Mouse (Mus musculus) c-Kit-positive CD71-negative TER-119-negative erythroid progenitor cells, embryonic 14.5 days (primary cell): ENCODE data around the gene Tgfb1i1.

Source experiments
- DNase-seq: peaks from one replicate; pipeline ENCODE4 v3.0.0-alpha.2; 2013; ENCODE audit warnings: low read depth

Gene Tgfb1i1

GRCm38 (mm10) chr7:128246496-128247391 lies at the start of gene Tgfb1i1:
Gene Tgfb1i1 (plus strand): TSS chr7:128246812.
- no peak for DNase-seq

DNA sequence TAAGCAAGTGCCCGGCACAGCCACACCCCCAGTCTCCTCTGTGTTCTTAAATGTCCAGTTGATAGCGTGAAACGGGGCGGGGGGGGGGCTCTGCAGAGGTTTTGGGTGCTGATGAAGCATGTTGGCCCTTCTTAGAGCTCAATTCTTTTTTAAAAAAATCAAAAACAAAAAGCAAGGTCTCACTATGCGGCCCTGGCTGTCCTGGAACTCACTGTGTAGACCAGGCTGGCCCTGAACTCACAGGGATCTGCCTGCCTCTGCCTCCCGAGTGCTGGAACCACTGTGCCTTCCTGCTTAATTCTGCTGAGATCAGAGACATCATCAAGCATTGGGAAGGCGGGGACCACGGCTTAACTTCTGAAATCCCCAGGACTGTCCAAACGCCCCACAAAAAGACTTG lies 45.0 kb upstream of the Tgfb1i1 start:
- DNase-seq: no peak

GRCm38 (mm10) chr7:128203071-128203470 lies 43.5 kb upstream of the Tgfb1i1 start:
- DNase-seq: no peak

GRCm38 (mm10) chr7:128204179-128204578 lies 42.4 kb upstream of the Tgfb1i1 start:
- no peak for DNase-seq

DNA sequence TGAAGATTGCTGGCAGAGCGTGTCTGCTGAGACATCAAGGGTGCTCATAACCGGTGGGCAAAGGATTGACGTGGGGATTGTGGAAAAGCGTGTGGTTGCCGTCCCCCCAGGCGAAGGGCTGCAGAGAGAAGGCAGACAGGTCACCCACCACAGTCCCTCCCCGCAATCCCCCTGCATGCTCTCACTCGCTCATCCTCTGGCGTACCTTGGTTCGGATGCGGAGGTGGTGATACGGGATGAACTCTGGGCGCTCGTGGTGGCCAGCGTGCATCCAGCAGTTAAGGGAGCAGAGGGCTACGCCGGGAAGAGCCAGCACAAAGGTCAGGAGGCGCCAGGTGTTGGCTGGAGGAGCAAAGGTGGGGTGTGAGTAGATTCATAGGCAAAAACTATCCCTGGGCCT lies 40.9 kb upstream of the Tgfb1i1 start:
- no peak for DNase-seq

GRCm38 (mm10) chr7:128206152-128206551 lies 40.5 kb upstream of the Tgfb1i1 start, which contains the start of gene Cox6a2:
Gene Cox6a2 (minus strand): TSS chr7:128206387.
- DNase-seq: no peak

DNA sequence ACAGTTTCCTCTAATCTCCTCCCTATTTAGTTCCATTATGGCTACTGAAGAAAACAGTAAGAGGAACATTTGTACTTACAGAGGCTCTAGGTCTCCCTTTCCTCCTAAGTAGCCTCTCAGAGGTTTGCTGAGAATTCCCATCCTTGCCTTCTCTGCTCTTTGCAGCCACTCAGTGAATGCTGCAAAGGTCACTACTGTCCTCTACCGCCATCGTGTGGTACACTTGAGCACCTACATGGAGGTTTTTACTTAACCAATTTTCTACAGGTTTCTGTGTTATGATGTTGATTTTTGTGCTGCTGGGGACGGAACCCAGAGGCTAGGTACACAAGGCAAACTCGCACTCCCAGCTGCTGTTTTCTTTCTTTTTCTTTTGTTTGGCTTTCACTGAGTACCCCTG lies 38.4 kb upstream of the Tgfb1i1 start:
- peak; percentile 58 for DNase-seq

GRCm38 (mm10) chr7:128209826-128210225 lies 36.8 kb upstream of the Tgfb1i1 start:
- DNase-seq: no peak

- no peak for DNase-seq
Observed at GRCm38 (mm10) chr7:128219952-128220351, 26.7 kb upstream of the Tgfb1i1 start.

GRCm38 (mm10) chr7:128220936-128221335 lies 25.7 kb upstream of the Tgfb1i1 start:
- no peak for DNase-seq

DNA sequence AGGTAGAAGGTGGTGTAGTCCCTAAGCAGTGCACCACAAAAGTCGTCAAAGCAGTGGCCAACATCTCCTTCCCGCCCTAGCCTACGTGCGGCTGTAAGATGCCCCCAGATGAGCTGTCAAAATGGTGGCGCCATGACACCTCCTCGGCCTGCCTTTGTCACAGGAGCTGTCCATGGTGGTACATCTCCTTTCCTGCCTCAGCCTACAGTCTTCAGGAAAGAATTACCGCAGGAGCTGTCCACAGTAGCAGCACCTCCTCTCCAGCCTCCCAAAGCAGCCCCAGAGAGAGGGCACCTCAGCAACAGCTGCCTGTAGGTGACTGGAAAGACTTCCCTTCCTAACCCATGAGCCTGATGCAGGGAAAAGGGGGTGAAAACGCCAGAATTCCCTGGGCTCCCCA lies 14.9 kb upstream of the Tgfb1i1 start:
- peak; percentile 55 for DNase-seq

- DNase-seq: no peak
Observed at GRCm38 (mm10) chr7:128234796-128235195, 11.8 kb upstream of the Tgfb1i1 start.

DNA sequence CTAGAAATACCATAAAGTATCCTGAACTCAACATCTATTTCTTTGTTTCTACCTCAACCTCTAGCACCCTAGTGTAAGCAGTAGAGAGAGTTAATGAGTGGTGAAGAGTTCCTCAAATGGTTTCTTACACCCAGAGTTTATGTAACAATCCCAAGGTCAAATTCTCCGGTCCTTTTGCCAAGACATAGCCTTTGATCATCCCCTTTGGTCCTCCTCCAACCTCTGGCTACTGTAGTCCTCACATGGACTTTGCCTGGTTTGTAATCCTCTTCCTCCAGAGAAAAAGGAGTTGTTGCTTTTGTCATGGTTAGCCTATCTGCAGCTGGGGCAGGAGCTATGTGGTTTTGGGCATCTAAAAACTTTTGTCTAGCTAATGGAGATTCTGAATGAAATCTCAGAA lies 11.1 kb upstream of the Tgfb1i1 start:
- DNase-seq: no peak

DNA sequence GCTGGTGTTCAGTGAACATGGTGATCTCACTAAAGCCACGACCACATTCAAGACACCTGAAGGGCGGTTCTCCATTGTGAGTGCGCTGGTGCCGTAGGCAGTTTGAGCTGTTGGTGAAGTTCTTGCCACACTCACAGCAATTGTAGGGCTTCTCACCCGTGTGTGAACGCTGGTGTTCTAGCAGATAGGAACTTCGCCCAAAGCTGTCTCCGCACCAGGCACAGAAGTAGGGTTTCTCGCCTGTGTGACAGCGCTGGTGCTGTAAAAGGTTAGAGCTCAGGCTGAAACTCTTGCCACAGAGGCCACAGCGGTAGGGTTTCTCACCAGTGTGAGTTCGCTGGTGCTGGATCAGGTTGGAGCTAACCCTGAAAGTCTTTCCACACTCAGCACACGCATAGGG lies 10.2 kb upstream of the Tgfb1i1 start:
- DNase-seq: no peak

DNA sequence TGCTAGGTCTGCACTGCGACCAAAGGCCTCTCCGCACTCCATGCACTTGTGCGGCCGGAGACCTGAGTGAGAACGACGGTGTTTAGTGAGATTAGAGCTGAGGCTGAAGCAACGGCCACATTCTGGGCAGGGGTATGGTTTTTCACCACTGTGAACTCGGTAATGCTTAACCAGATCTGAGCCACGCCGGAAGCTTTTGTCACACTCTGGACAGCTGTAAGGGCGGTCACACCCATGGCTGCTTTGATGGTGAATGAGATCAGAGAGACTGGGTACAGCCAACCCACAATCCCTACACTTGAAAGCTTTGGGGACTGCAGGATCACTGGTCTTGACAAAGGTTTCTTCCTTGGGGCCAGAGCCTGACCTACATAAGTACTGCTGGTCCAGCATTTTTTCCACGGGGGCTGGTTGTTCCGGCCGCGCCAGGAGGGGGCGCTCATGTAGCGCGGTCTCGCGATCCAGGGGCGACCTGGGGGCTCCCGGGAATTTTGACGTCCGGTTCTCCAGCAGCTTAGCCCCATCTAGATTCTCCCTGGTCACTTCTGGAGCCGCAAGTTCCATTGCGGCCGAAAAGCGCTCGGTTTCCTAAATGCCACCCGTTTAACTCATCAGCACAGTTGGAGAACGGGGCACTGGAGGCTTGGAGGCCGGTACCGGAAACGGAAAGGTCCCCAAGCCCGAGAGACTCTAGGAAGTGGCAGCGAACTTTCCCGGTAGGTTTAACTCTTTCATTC lies 9.6 kb upstream of the Tgfb1i1 start, which contains the start of gene Armc5:
Gene Armc5, plus strand, starts transcription at position 487 of the 737 bp plus-strand sequence.
- peak; percentile 69 for DNase-seq

DNA sequence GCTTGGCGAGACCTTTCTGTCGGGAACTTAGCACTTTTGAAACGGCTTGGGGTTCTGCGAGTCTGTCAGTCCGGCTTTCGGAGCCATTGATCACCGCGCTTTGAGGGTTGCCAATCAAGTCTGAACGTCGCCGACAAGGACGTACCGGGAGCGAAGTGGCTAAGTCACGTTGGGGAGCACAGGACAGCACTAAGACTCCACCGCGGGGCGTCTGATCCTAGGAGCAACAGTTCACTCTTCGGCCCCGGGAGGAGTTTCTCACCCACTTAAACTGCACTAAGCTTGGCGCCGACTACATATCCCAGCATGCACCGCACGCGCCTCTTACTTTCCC lies 9.1 kb upstream of the Tgfb1i1 start:
- no peak for DNase-seq

DNA sequence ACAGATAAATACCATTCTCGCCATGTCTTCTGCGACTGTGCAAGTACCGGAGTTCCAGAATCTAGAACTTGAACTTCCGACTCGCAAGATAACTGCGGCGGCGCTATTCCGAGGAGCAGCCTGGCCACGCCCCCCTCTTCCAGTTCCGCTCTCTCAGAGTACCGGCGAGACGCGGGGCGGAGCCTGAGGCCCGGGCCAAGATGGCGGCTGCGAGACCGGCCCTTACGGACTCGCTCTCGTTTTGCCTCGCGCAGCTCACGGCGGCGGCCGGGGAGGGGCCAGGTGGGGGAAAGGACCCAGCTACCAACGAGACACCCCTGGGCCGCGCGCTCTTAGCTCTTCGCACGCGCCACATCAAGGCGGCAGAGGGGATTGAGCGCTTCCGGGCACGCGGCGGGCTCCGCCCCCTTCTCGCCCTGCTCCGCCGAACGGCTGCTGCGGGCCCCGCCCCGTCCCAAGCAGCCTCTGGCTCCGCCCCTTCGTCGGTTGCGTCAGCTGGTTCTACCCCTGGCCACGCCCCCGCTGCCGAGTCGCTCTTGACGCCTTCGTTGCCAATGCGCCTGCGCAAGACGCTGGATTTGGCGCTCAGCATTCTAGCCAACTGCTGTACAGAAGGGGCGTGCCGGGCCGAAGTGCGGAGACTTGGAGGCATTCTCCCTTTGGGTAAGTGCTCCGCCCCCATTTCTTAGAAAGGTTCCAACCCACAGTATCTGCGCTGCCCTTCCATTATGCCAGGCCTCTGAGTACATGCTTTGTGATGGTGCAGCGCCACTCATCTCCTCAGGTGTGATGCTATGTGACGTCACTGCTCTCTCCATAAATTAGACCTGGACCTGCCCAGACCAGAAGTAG lies 8.5 kb upstream of the Tgfb1i1 start, which contains the start of gene 9130023H24Rik:
Gene 9130023H24Rik, minus strand, starts transcription at position 105 of the 852 bp plus-strand sequence.
- peak; percentile 100 for DNase-seq

- peak; percentile 46 for DNase-seq
Observed at GRCm38 (mm10) chr7:128238991-128239390, 7.6 kb upstream of the Tgfb1i1 start.

DNA sequence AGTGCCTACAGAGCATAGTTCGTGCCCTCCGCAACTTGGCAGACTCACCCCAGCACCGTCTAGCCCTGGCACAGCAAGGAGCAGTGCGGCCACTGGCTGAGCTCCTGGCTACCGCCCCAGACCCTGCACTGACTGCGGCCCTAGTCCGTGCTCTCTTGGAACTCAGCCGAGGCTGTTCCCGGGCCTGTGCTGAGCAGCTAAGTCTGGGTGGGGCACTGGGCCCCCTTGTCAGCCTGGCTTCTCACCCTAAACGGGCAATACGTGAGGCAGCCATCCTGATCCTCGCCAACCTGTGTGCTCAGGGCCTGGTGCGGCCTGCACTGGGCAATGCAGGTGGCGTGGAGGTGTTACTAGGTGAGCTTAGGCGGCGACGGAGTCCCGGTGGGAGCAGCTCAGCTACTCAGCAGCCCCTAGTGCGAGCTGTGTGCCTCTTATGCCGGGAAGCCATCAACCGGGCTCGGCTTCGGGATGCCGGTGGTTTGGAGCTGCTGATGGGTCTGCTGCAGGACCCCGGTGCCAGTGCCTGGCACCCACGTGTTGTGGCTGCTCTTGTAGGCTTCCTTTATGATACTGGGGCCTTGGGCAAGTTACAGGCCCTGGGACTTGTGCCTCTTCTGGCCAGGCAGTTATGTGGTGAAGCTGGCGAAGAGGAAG lies 6.4 kb upstream of the Tgfb1i1 start:
- DNase-seq: no peak

GRCm38 (mm10) chr7:128242331-128242730 lies 4.3 kb upstream of the Tgfb1i1 start:
- no peak for DNase-seq

DNA sequence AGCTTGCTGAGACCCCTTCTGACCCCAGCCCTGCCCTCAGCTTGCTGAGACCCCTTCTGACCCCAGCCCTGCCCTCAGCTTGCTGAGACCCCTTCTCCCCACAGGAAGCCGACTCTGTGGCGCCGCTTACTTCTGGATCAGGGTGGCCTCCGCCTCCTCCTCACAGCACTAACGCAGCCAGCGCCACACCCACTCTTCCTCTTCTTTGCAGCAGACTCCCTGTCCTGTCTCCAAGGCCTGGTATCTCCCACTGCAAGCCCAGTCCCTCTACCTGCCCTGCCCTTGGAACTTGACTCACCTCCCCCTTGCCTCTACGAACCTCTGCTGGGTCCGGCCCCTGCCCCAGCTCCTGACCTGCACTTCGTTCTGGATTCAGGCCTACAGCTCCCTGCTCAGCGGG lies 2.7 kb upstream of the Tgfb1i1 start:
- DNase-seq: no peak
